Mouse (Mus musculus) heart, embryonic 16.5 days (tissue): Measurements from ENCODE around the gene Mmp2. TPM values are rescaled to one million over a fixed set of nuclear protein-coding genes. Genes with fewer than 3 reads are reported as not detected.
A peak's percentile ranks its signal among the peaks of the same experiment; 100 is the strongest.

Source experiments
- ATAC-seq: fragments of 200-750 bp; cut with Nextera tagmentation; replicated peaks from 2 replicates; pipeline ENCODE4 v1.8.0; 2017; ENCODE audit warnings: moderate number of reproducible peaks; ENCODE audit not compliant: insufficient read depth, low FRiP score; ENCODE audit errors: extremely low read depth
- H3K27ac ChIP-seq: fragments of 300-500 bp; sonication (generic); 2 replicates; pipeline ENCODE4 v1.5.1; 2014; ENCODE audit warnings: mild to moderate bottlenecking, low read length, control low read depth, moderate library complexity
- H3K27me3 ChIP-seq: fragments of 300-500 bp; sonication (generic); 2 replicates; pipeline ENCODE4 v1.6.1; 2014; ENCODE audit warnings: low read length, mixed read lengths; ENCODE audit not compliant: control insufficient read depth, insufficient read depth
- H3K36me3 ChIP-seq: fragments of 300-500 bp; sonication (generic); 2 replicates; pipeline ENCODE4 v1.6.1; 2014; ENCODE audit not compliant: control insufficient read depth, insufficient read depth
- H3K4me1 ChIP-seq: fragments of 300-500 bp; sonication (generic); 2 replicates; pipeline ENCODE4 v1.6.1; 2014; ENCODE audit warnings: low read length, mixed read lengths; ENCODE audit not compliant: control insufficient read depth, insufficient read depth
- H3K4me2 ChIP-seq: fragments of 300-500 bp; sonication (generic); 2 replicates; pipeline ENCODE4 v1.6.1; 2014; ENCODE audit warnings: low read depth, mild to moderate bottlenecking, control low read depth, low read length
- H3K4me3 ChIP-seq: fragments of 300-500 bp; sonication (generic); 2 replicates; pipeline ENCODE4 v1.5.1; 2014; ENCODE audit warnings: mild to moderate bottlenecking, control low read depth, low read length
- H3K9ac ChIP-seq: fragments of 300-500 bp; sonication (generic); 2 replicates; pipeline ENCODE4 v1.6.1; 2014; ENCODE audit warnings: low read length, control low read depth
- H3K9me3 ChIP-seq: fragments of 300-500 bp; sonication (generic); replicated peaks from 2 replicates; pipeline ENCODE4 v1.6.1; 2016; ENCODE audit warnings: low read length; ENCODE audit not compliant: control insufficient read depth
- WGBS: fragments of 180-500 bp; shearing (Covaris S2); extraction: QIAGEN DNeasy Blood & Tissue Kit; methylation state at CpG from one replicate; pipeline ENCODE4 v1.1.7; 2014; 5-methylcytosine and 5-hydroxymethylcytosine counted together
- polyA plus RNA-seq: library from polyadenylated mRNA; unstranded; fragments of >200 nt; fragmentation: Nextera tagmentation; extraction: Ambion mirVana; gene quantifications from 2 replicates; pipeline ENCODE4 v1.2.1, GENCODE M21; 2015

Gene Mmp2
- polyA plus RNA-seq, 1 experiment from 2014 or later, result 110 TPM

DNA sequence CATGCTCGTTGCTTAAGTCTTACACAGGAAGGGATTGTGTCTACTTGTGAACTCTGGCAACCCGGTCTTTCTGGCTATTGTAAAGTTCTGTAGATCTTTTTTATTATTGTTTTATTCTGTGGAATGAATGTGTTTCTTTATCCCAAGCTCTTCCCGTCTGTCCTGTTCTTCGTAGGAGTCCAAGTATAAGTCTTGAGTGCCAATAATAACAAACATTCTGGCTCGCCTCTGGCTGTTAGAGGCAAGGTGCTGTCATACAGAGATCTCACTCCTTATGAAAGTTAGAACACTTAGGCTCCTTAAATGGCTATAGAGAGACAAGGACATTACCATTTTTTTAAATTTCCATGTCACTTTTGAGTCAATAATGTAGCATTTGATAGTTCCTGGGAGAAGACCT is 69.5 kb downstream of the Mmp2 start:
- WGBS, result 51% methylated on average over 5 of the region's 5 CpGs
- Histone ChIP-seq H3K27me3 (no peaks in the 10 kb centered on the region), H3K9me3 (no peaks in the 10 kb centered on the region), H3K36me3 (no peaks in the 10 kb centered on the region), H3K4me2 (no peak overlapping the region), H3K9ac (no peak overlapping the region), H3K4me3 (no peak overlapping the region), H3K27ac (no peak overlapping the region), H3K4me1 (no peaks in the 10 kb centered on the region)
- ATAC-seq, result peak; percentile 41; the same call in 1 of the 2 replicates

DNA sequence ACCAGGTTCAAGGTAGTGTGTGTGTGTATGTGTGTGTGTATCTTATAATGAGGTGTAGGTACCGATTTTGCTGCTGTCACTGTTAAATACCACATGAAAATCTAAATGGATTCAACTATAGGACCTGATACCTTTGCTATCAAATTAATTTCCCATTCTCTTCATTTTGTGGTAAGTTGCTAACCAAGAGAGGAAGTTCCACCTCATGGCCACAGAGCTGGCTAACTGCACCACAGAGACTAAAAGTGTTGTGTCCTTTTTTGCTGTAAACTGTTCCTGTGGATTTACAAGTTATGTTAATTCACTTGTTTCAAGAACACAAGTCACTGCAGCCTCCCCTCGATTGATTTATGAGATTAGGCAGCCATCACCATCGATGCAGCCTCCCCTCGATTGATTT is 70.7 kb downstream of the Mmp2 start:
- Histone ChIP-seq H3K27me3 (no peaks in the 10 kb centered on the region), H3K4me1 (no peaks in the 10 kb centered on the region), H3K9ac (no peak overlapping the region), H3K9me3 (no peaks in the 10 kb centered on the region), H3K4me2 (no peak overlapping the region), H3K27ac (no peak overlapping the region), H3K36me3 (no peaks in the 10 kb centered on the region), H3K4me3 (no peak overlapping the region)
- no peak for ATAC-seq
- WGBS, result 77% methylated on average over 4 of the region's 4 CpGs

DNA sequence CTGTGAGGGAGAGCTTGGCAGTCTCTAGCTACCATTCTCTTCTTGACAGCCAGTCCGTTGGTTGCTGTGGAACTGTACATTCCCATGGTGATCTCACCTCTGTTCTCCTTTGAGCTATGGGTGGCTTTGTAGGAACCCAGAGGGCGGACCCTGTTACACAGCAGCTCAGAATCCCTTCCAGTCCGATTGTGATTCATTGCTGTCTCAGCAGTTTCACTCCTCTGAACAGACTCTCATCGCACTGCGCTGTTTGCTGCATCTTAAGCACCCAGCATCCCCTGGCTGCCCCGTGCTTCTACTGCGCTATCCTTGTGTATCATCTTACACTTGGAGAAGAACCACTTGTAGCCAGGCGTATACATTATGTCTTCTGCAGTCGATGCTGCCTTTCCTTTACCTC is 72.5 kb downstream of the Mmp2 start:
- H3K4me2 ChIP-seq, result no peak overlapping the region
- 83% methylated on average over 9 of the region's 9 CpGs for WGBS
- no peak overlapping the region for H3K4me3 ChIP-seq
- H3K9me3 ChIP-seq, result no peaks in the 10 kb centered on the region
- no peaks in the 10 kb centered on the region for H3K4me1 ChIP-seq
- H3K27ac ChIP-seq, result no peak overlapping the region
- ATAC-seq, result no peak
- no peaks in the 10 kb centered on the region for H3K27me3 ChIP-seq
- H3K36me3 ChIP-seq, result no peaks in the 10 kb centered on the region
- no peak overlapping the region for H3K9ac ChIP-seq

DNA sequence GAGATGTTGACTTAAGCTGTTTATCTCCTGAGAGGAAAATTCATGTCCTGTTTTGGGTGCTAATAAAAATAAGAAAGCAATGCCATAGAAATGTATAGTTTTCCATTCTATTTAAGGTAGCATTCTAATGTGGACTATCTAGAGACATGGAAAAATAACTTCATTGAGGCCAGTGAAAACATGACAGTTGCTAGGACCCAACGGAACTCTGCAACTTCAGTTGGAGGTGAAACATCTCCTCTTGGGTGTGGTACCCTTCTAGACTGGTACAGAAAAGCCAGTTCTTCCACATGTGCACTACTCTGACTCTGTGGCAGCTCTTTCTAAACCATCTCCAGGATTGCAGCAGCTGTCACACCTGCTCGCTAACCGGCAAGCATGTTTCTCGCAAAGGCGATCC is 74.0 kb downstream of the Mmp2 start, which contains the start of gene Capns2:
Gene Capns2 (plus strand): TSS at position 301 of the 400 bp plus-strand sequence.
- H3K4me2 ChIP-seq, result no peak within 1 kb of the TSS
- no peaks in the 10 kb centered on the region for H3K27me3 ChIP-seq
- WGBS, result 82% methylated on average over 5 of the region's 5 CpGs
- no peaks in the 10 kb centered on the region for H3K4me1 ChIP-seq
- no peak for ATAC-seq
- H3K4me3 ChIP-seq, result no peak within 1 kb of the TSS
- H3K27ac ChIP-seq, result no peak within 1 kb of the TSS
- no peaks in the 10 kb centered on the region for H3K9me3 ChIP-seq
- no peak within 1 kb of the TSS for H3K9ac ChIP-seq
- H3K36me3 ChIP-seq, result no peaks in the 10 kb centered on the region

DNA sequence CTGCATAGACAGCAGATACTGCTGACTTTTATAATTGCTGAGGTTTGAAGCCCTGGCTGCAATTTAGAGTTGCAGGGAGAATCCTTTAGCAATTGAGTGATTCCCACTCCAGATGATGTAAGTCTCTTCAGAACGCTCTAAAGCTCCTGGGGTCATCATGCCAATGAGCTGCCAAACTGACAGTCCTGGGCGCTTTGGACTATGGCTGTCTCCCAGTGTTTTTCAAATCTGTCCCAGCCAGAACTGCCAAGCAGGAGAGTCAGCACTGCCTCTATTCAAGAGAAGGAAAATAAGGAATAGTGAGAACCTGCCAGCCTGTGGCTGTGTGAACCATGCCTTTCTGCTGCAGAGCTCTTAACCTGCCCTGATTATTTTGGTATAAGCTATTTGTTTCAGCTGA is 75.9 kb downstream of the Mmp2 start:
- no peaks in the 10 kb centered on the region for H3K36me3 ChIP-seq
- H3K27me3 ChIP-seq, result no peaks in the 10 kb centered on the region
- ATAC-seq, result no peak
- WGBS, result 70% methylated on average over 2 of the region's 2 CpGs
- no peak overlapping the region for H3K27ac ChIP-seq
- H3K9me3 ChIP-seq, result no peaks in the 10 kb centered on the region
- no peak overlapping the region for H3K9ac ChIP-seq
- H3K4me1 ChIP-seq, result no peaks in the 10 kb centered on the region
- H3K4me3 ChIP-seq, result no peak overlapping the region
- H3K4me2 ChIP-seq, result no peak overlapping the region

Other genes with a start within 250 kb of the Mmp2 start
- 0.50 and 0.77 TPM in 2 replicates for gene Irx6, start 153.0 kb upstream of the Mmp2 start, polyA plus RNA-seq
- gene Lpcat2, start 28.0 kb downstream of the Mmp2 start, polyA plus RNA-seq, result 4.9 and 5.6 TPM in 2 replicates
- gene Capns2, start 74.1 kb downstream of the Mmp2 start, polyA plus RNA-seq, result 0.14 and 0.35 TPM in 2 replicates
- gene Slc6a2, start 132.8 kb downstream of the Mmp2 start, polyA plus RNA-seq, result 0.04 TPM in 2 replicates
- gene Ces1a, start 220.9 kb downstream of the Mmp2 start, polyA plus RNA-seq, result 0.09 and 0.10 TPM in 2 replicates